8 mouse cellular contexts compared by ENCODE assay signal in genomic region chr7:45395129-45395541, GRCm38 (mm10). TPM values are rescaled to one million over a fixed set of nuclear protein-coding genes. Genes with fewer than 3 reads are reported as not detected.
DNase-seq lines count a peak whose midpoint lies in the region; ATAC-seq and TF ChIP-seq lines count a peak whose summit lies in the region.

No protein-coding gene starts in this region.

- peak; percentile 69 to 81 for DNase-seq in left cerebral cortex, postnatal 10 days (ENCODE audit: extremely low spot score in 1 of 2, low spot score in 2 of 2)
- no peak for DNase-seq in left cerebral cortex, postnatal 25 days (ENCODE audit: low spot score in 2 of 2)
- DNase-seq in ZHBTc4 (ENCODE audit: low read depth, low spot score), result peak; percentile 89
- DNase-seq in urinary bladder, postnatal 25 days (ENCODE audit: low spot score), result no peak
- DNase-seq in left cerebral cortex, postnatal 36 days (ENCODE audit: low spot score in 2 of 2), result no peak

- intact Hi-C loops in left cerebral cortex, postnatal 10 days (cut with DNase I), result no loop called here
- intact Hi-C loops in left cerebral cortex, postnatal 25 days (cut with DNase I), result loop anchor here (2.0 kb wide), 1 partner anchor 18 kb away; no protein-coding TSS in a partner anchor
- intact Hi-C loops in left cerebral cortex, postnatal 36 days (cut with DNase I), result loop anchor here (10.0 kb wide), 1 partner anchor 90 kb away; no protein-coding TSS in a partner anchor

- H3K27me3 ChIP-seq in limb, embryonic 13.5 days, result no peaks in the 10 kb centered on the region

- no peak for TF ChIP-seq CTCF in olfactory bulb, adult 2 months (IDR thresholded peaks at IDR 0.05; ENCODE audit: insufficient read depth, low read depth, low read length)

- peak overlapping the region; percentile 99 for H3K27ac ChIP-seq in limb, embryonic 13.5 days
- peak overlapping the region; percentile 88 for H3K27ac ChIP-seq in olfactory bulb, adult 2 months (ENCODE audit: insufficient read depth, low read depth, low read length)

- no peaks in the 10 kb centered on the region for H3K9me3 ChIP-seq in limb, embryonic 13.5 days

- TF ChIP-seq POLR2A in olfactory bulb, adult 2 months (IDR thresholded peaks at IDR 0.05; ENCODE audit: insufficient read depth, low read depth, low read length), result no peak

- peak overlapping the region; percentile 90 for H3K9ac ChIP-seq in limb, embryonic 13.5 days

- peaks cover 16% of the 10 kb centered on the region for H3K4me1 ChIP-seq in limb, embryonic 13.5 days
- peaks cover 8% of the 10 kb centered on the region for H3K4me1 ChIP-seq in olfactory bulb, adult 2 months (ENCODE audit: control insufficient read depth, insufficient read depth, low read length)

- H3K36me3 ChIP-seq in limb, embryonic 13.5 days, result peaks cover 25% of the 10 kb centered on the region

- ATAC-seq in erythroblast, adult 5-6 weeks (replicated peaks; ENCODE audit: low FRiP score, poor library complexity, severe bottlenecking), result peak; percentile 70
- ATAC-seq in limb, embryonic 13.5 days (ENCODE audit: low FRiP score, low read depth), result peak; percentile 76

- WGBS in limb, embryonic 13.5 days, result under 1% methylated on average over 18 of the region's 20 CpGs
- WGBS in olfactory bulb, adult 2 months, result under 1% methylated on average over 20 of the region's 20 CpGs

- H3K4me2 ChIP-seq in limb, embryonic 13.5 days (replicated peaks), result peak overlapping the region; percentile 100

- peak overlapping the region; percentile 76 for H3K4me3 ChIP-seq in limb, embryonic 13.5 days
- peak overlapping the region; percentile 81 for H3K4me3 ChIP-seq in olfactory bulb, adult 2 months (ENCODE audit: insufficient read depth, low read depth, low read length)

RNA-seq across cellular contexts. Expression of gene Snrnp70, which starts 0.4 kb away (rescaled TPM):
- total RNA-seq in left cerebral cortex, postnatal 10 days (2021), result 100 to 1,000 TPM; 352 to 384 TPM
- total RNA-seq in left cerebral cortex, postnatal 25 days (2021), result 100 to 1,000 TPM; 341 to 386 TPM
- total RNA-seq in erythroblast, adult 5-6 weeks (2015; ENCODE audit: low replicate concordance), result 50.5 and 70.2 TPM in 2 replicates
- total RNA-seq in erythroblast, adult 5-6 weeks (2017; ENCODE audit: low replicate concordance), result 169 and 259 TPM in 2 replicates
- polyA plus RNA-seq in limb, embryonic 13.5 days (2015; fragmentation: Nextera tagmentation; extraction: Ambion mirVana), result 262 and 283 TPM in 2 replicates
- polyA plus RNA-seq in olfactory bulb, adult 2 months (2012; ENCODE audit: insufficient read depth, insufficient read length, low replicate concordance, missing spikeins), result 1,039 and 1,720 TPM in 2 replicates
- 100 to 1,000 TPM; 273 to 486 TPM for total RNA-seq in left cerebral cortex, postnatal 36 days (2021)

RNA-seq across cellular contexts. Expression of gene Kcna7, which starts 10.3 kb away (rescaled TPM):
- total RNA-seq in left cerebral cortex, postnatal 10 days (2021), result not detected
- total RNA-seq in left cerebral cortex, postnatal 25 days (2021), result not detected
- not detected in 2 replicates for total RNA-seq in erythroblast, adult 5-6 weeks (2015; ENCODE audit: low replicate concordance)
- total RNA-seq in erythroblast, adult 5-6 weeks (2017; ENCODE audit: low replicate concordance), result not detected in 2 replicates
- 0.09 TPM in 1 of 2 replicates, not detected in the other for polyA plus RNA-seq in limb, embryonic 13.5 days (2015; fragmentation: Nextera tagmentation; extraction: Ambion mirVana)
- polyA plus RNA-seq in olfactory bulb, adult 2 months (2012; ENCODE audit: insufficient read depth, insufficient read length, low replicate concordance, missing spikeins), result not detected in 2 replicates
- not detected for total RNA-seq in left cerebral cortex, postnatal 36 days (2021)

RNA-seq across cellular contexts. Expression of gene Ntf5, which starts 18.4 kb away (rescaled TPM):
- total RNA-seq in left cerebral cortex, postnatal 10 days (2021), result not detected
- total RNA-seq in left cerebral cortex, postnatal 25 days (2021), result under 1 TPM in 1 of 2 experiments, not detected in 1; 0.16 TPM
- not detected in 2 replicates for total RNA-seq in erythroblast, adult 5-6 weeks (2015; ENCODE audit: low replicate concordance)
- not detected in 2 replicates for total RNA-seq in erythroblast, adult 5-6 weeks (2017; ENCODE audit: low replicate concordance)
- 3.0 and 3.2 TPM in 2 replicates for polyA plus RNA-seq in limb, embryonic 13.5 days (2015; fragmentation: Nextera tagmentation; extraction: Ambion mirVana)
- polyA plus RNA-seq in olfactory bulb, adult 2 months (2012; ENCODE audit: insufficient read depth, insufficient read length, low replicate concordance, missing spikeins), result not detected in 2 replicates
- total RNA-seq in left cerebral cortex, postnatal 36 days (2021), result not detected

RNA-seq across cellular contexts. Expression of gene Lin7b, which starts 24.8 kb away (rescaled TPM):
- total RNA-seq in left cerebral cortex, postnatal 10 days (2021), result 100 to 1,000 TPM; 176 to 192 TPM
- 100 to 1,000 TPM; 170 to 176 TPM for total RNA-seq in left cerebral cortex, postnatal 25 days (2021)
- total RNA-seq in erythroblast, adult 5-6 weeks (2015; ENCODE audit: low replicate concordance), result 1.5 TPM in 1 of 2 replicates, not detected in the other
- total RNA-seq in erythroblast, adult 5-6 weeks (2017; ENCODE audit: low replicate concordance), result 5.4 TPM in 1 of 2 replicates, not detected in the other
- 1.4 and 2.5 TPM in 2 replicates for polyA plus RNA-seq in limb, embryonic 13.5 days (2015; fragmentation: Nextera tagmentation; extraction: Ambion mirVana)
- not detected in 2 replicates for polyA plus RNA-seq in olfactory bulb, adult 2 months (2012; ENCODE audit: insufficient read depth, insufficient read length, low replicate concordance, missing spikeins)
- total RNA-seq in left cerebral cortex, postnatal 36 days (2021), result 100 to 1,000 TPM; 164 to 189 TPM

RNA-seq across cellular contexts. Expression of gene Lhb, which starts 25.5 kb away (rescaled TPM):
- total RNA-seq in left cerebral cortex, postnatal 10 days (2021), result not detected
- total RNA-seq in left cerebral cortex, postnatal 25 days (2021), result not detected
- not detected in 2 replicates for total RNA-seq in erythroblast, adult 5-6 weeks (2015; ENCODE audit: low replicate concordance)
- total RNA-seq in erythroblast, adult 5-6 weeks (2017; ENCODE audit: low replicate concordance), result not detected in 2 replicates
- polyA plus RNA-seq in limb, embryonic 13.5 days (2015; fragmentation: Nextera tagmentation; extraction: Ambion mirVana), result 0.40 TPM in 1 of 2 replicates, not detected in the other
- not detected in 2 replicates for polyA plus RNA-seq in olfactory bulb, adult 2 months (2012; ENCODE audit: insufficient read depth, insufficient read length, low replicate concordance, missing spikeins)
- not detected for total RNA-seq in left cerebral cortex, postnatal 36 days (2021)

Comparison
In these comparisons a context has a peak if more than half of its experiments do, and no peak if none do; other contexts are left out.
1. DNase-seq: peak in left cerebral cortex, postnatal 10 days (2 of 2) and ZHBTc4 (single experiment); none in left cerebral cortex, postnatal 25 days (0 of 2), urinary bladder, postnatal 25 days (single experiment) and left cerebral cortex, postnatal 36 days (0 of 2).